Comparison of ENCODE assay signal across 1 mouse cellular context in the genomic region with DNA sequence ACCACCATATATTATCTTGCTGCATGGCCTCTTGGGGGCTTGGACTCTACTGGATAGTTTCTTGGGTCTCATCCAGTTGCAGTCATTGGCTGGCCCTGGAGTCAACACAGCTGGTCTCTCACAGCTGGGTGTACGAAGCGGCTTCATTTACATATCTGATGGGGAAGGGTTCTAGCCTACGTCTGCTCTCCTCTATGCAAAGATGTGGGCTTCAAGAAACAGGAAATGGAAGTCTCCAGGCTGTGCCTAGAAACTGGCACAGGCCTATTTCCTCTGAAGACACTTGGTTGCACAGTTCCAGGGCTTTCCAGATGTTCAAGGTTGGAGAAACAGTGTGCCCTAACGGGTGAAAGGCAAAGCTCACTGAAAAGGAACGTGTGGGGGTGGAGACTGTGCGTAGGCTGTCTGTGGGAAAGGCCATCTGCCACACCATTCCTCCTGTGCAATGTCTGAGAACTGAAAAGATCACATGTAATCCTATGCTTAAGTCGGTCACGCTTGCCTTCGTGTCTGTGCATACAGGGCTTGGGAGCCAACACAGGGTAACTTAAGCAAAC.
A peak's percentile ranks its signal among the peaks of the same experiment; 100 is the strongest.
TF ChIP-seq lines count a peak whose summit lies in the region.

No protein-coding gene starts in this region.

TF ChIP-seq in CH12.LX, 34 proteins besides CTCF, POLR2A, EP300 and RAD21 (continued from another document):
- TF ChIP-seq CHD2 (IDR thresholded peaks at IDR 0.05; ENCODE audit: low read length) (0 out of 2 replicates have a peak, but pooled peaks have one; percentile 34), TCF12 (IDR thresholded peaks at IDR 0.05; ENCODE audit: low read depth, low read length) (peak; percentile 86), TBP (conservative IDR thresholded peaks at IDR 0.05; ENCODE audit: low read depth, low read length) (no peak), CHD1 (IDR thresholded peaks at IDR 0.05; ENCODE audit: low read depth, low read length) (no peak), MYC (IDR thresholded peaks at IDR 0.05; ENCODE audit: low read depth, low read length) (no peak)
